Mouse (Mus musculus) adrenal gland, postnatal 4 days (tissue): Measurements from ENCODE around the gene Olfr814. TPM values are rescaled to one million over a fixed set of nuclear protein-coding genes. Genes with fewer than 3 reads are reported as not detected.
"Not testable (repeated sequence)": the region's sequence is repeated elsewhere in the genome, so short reads cannot be mapped to it uniquely, and the experiment has no call there.

Source experiments
- DNase-seq, 2 experiments: peaks; one replicate each; pipeline ENCODE4 v3.0.0; 2021 to 2022; ENCODE audit warnings: low spot score in 2 of 2, mixed read lengths in 2 of 2
- long read RNA-seq, 2 experiments: library from polyadenylated mRNA; stranded (forward); transcript quantifications; one replicate each; pipeline ENCODE4 v2.0.0; 2021
- total RNA-seq, 2 experiments: library from RNA; stranded (reverse); gene quantifications; 2 replicates each; pipeline ENCODE4 v1.2.3; 2021

Gene Olfr814
- not detected for total RNA-seq
- long read RNA-seq, experiment 1: 0 reads
- long read RNA-seq, experiment 2: 0 reads

GRCm38 (mm10) chr10:129879751-129880150 lies at the start of gene Olfr814:
TSS of gene Olfr814 (minus strand) at chr10:129879851.
- not testable (repeated sequence) for DNase-seq

GRCm38 (mm10) chr10:129915497-129915896 lies 35.8 kb upstream of the Olfr814 start, which contains the start of gene Olfr816:
TSS of gene Olfr816 (minus strand) at chr10:129915597.
- DNase-seq: no peak

GRCm38 (mm10) chr10:129905767-129906166 lies 26.1 kb upstream of the Olfr814 start, which contains the start of gene Olfr815:
TSS of gene Olfr815 (minus strand) at chr10:129905867.
- not testable (repeated sequence) for DNase-seq

- DNase-seq: no peak
Observed at GRCm38 (mm10) chr10:129885934-129886333, 6.3 kb upstream of the Olfr814 start.

- not testable (repeated sequence) for DNase-seq
Observed at GRCm38 (mm10) chr10:129885496-129885895, 5.8 kb upstream of the Olfr814 start.

- no peak for DNase-seq
Observed at GRCm38 (mm10) chr10:129855067-129855466, 24.6 kb downstream of the Olfr814 start, which contains the start of gene Olfr813. TSS of gene Olfr813 (plus strand) at chr10:129855367.

- no peak for DNase-seq
Observed at GRCm38 (mm10) chr10:129847343-129847742, 32.3 kb downstream of the Olfr814 start.

GRCm38 (mm10) chr10:129845994-129846393 lies 33.7 kb downstream of the Olfr814 start, which contains the start of gene Olfr812:
TSS of gene Olfr812 (minus strand) at chr10:129846094.
- DNase-seq: no peak

Other genes with a start within 250 kb of the Olfr814 start
- gene Olfr799, start 242.4 kb downstream of the Olfr814 start, total RNA-seq: not detected
- not detected for gene Olfr800, start 222.2 kb downstream of the Olfr814 start, total RNA-seq
- gene Olfr801, start 206.0 kb downstream of the Olfr814 start, total RNA-seq: not detected
- not detected for gene Olfr802, start 191.7 kb downstream of the Olfr814 start, total RNA-seq
- gene Olfr803, start 185.6 kb downstream of the Olfr814 start, total RNA-seq: not detected
- not detected for gene Olfr804, start 176.6 kb downstream of the Olfr814 start, total RNA-seq
- not detected for gene Olfr805, start 150.5 kb downstream of the Olfr814 start, total RNA-seq
- gene Olfr806, start 137.9 kb downstream of the Olfr814 start, total RNA-seq: not detected
- not detected for gene Olfr807, start 122.1 kb downstream of the Olfr814 start, total RNA-seq
- not detected for gene Olfr808, start 114.4 kb downstream of the Olfr814 start, total RNA-seq
- not detected for gene Olfr809, start 105.2 kb downstream of the Olfr814 start, total RNA-seq
- not detected for gene Olfr810, start 84.9 kb downstream of the Olfr814 start, total RNA-seq
- not detected for gene Olfr811, start 75.5 kb downstream of the Olfr814 start, total RNA-seq
- not detected for gene Olfr812, start 33.8 kb downstream of the Olfr814 start, total RNA-seq
- not detected for gene Olfr813, start 24.5 kb downstream of the Olfr814 start, total RNA-seq
- gene Olfr815, start 26.0 kb upstream of the Olfr814 start, total RNA-seq: not detected
- gene Olfr816, start 35.7 kb upstream of the Olfr814 start, total RNA-seq: not detected
- not detected for gene Olfr818, start 69.2 kb upstream of the Olfr814 start, total RNA-seq
- gene Olfr819, start 87.4 kb upstream of the Olfr814 start, total RNA-seq: not detected
- gene Olfr247, start 96.3 kb upstream of the Olfr814 start, total RNA-seq: not detected
- not detected for gene Gm10310, start 105.2 kb upstream of the Olfr814 start, total RNA-seq
- not detected for gene Olfr820, start 132.8 kb upstream of the Olfr814 start, total RNA-seq
- gene Olfr821, start 150.5 kb upstream of the Olfr814 start, total RNA-seq: not detected
- gene Olfr822, start 191.4 kb upstream of the Olfr814 start, total RNA-seq: not detected
- gene Olfr823, start 235.5 kb upstream of the Olfr814 start, total RNA-seq: not detected